Mouse (Mus musculus) megakaryocyte, embryonic 14.5 days (primary cell): ENCODE measurements around the gene D630023F18Rik.

Experiments
- FLI1 ChIP-seq: IDR thresholded peaks from 2 replicates; pipeline ENCODE4 v1.6.1; 2012; ENCODE audit warnings: low read length, inconsistent platforms, mixed read lengths
- GATA1 ChIP-seq: IDR thresholded peaks from 3 replicates; pipeline ENCODE4 v1.6.1; 2012; ENCODE audit warnings: mixed read lengths, low read length, inconsistent platforms, borderline replicate concordance

- TF ChIP-seq GATA1 (no peak), FLI1 (no peak)
Observed at GRCm38 (mm10) chr1:65167496-65167895, 44.5 kb upstream of the D630023F18Rik start.
